Mouse (Mus musculus) forebrain, embryonic 10.5 days (tissue): ENCODE data around the gene Thumpd2. TPM values are rescaled to one million over a fixed set of nuclear protein-coding genes. Genes with fewer than 3 reads are reported as not detected.

ENCODE experiments used
- DNase-seq: peaks from one replicate; pipeline ENCODE4 v3.0.0-alpha.2; 2017; ENCODE audit warnings: low spot score; ENCODE audit errors: extremely low spot score
- H3K27ac ChIP-seq: fragments of 300-500 bp; sonication (generic); 2 replicates; pipeline ENCODE4 v1.5.1; 2016; ENCODE audit warnings: mild to moderate bottlenecking
- H3K27me3 ChIP-seq: fragments of 300-500 bp; sonication (generic); 2 replicates; pipeline ENCODE4 v1.6.1; 2016; ENCODE audit warnings: mild to moderate bottlenecking; ENCODE audit not compliant: poor library complexity, severe bottlenecking
- H3K36me3 ChIP-seq: fragments of 300-500 bp; sonication (generic); replicated peaks from 2 replicates; pipeline ENCODE4 v1.6.1; 2016; ENCODE audit warnings: mild to moderate bottlenecking, moderate library complexity
- H3K4me1 ChIP-seq: fragments of 300-500 bp; sonication (generic); 2 replicates; pipeline ENCODE4 v1.6.1; 2016
- H3K4me3 ChIP-seq: fragments of 300-500 bp; sonication (generic); 2 replicates; pipeline ENCODE4 v1.5.1; 2016; ENCODE audit warnings: mild to moderate bottlenecking, moderate library complexity
- H3K9me3 ChIP-seq: fragments of 300-500 bp; sonication (generic); 2 replicates; pipeline ENCODE4 v1.6.1; 2016; ENCODE audit warnings: mild to moderate bottlenecking, moderate library complexity
- WGBS: fragments of 180-500 bp; shearing (Covaris S2); methylation state at CpG from one replicate; pipeline ENCODE4 v1.1.7; 2016; 5-methylcytosine and 5-hydroxymethylcytosine counted together
- polyA plus RNA-seq: library from polyadenylated mRNA; unstranded; fragments of >200 nt; fragmentation: Nextera tagmentation; extraction: Ambion mirVana; gene quantifications from 2 replicates; pipeline ENCODE4 v1.2.1, GENCODE M21; 2016

The Thumpd2 gene
- polyA plus RNA-seq, 1 experiment from 2014 or later = 15.9 TPM

DNA sequence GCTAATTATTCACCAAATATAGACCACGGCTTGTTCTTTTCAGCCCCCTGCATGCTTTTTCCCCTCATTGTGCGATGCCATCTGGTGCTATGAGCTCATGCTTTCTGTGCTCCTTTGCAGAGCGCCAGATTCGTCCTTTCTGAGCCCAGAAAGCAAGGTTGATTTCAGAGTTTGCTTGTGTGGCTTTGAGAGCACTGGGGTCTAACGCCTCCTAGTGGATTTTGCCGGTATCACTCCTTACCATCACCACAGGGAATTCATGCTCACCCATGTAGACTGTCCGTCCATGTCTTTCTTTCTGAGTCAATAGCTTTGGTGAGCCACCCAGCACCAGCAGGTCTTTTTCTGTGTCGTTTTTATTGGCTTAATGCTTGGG lies 82.5 kb downstream of the Thumpd2 start:
- Histone ChIP-seq H3K9me3 (no peaks in the 10 kb centered on the region), H3K27ac (peak overlapping the region; percentile 57), H3K4me3 (no peak overlapping the region), H3K27me3 (no peaks in the 10 kb centered on the region), H3K36me3 (no peaks in the 10 kb centered on the region), H3K4me1 (peaks cover 18% of the 10 kb centered on the region)
- DNase-seq = peak; percentile 65
- WGBS = 18% methylated on average over 8 of the region's 8 CpGs

GRCm38 (mm10) chr17:80981721-80982411 lies 83.0 kb downstream of the Thumpd2 start:
- Histone ChIP-seq H3K9me3 (no peaks in the 10 kb centered on the region), H3K36me3 (no peaks in the 10 kb centered on the region), H3K4me3 (no peak overlapping the region), H3K27me3 (no peaks in the 10 kb centered on the region), H3K27ac (peak overlapping the region; percentile 57), H3K4me1 (peaks cover 18% of the 10 kb centered on the region)
- 66% methylated on average over 12 of the region's 12 CpGs for WGBS
- no peak for DNase-seq

GRCm38 (mm10) chr17:80980096-80980495 lies 84.8 kb downstream of the Thumpd2 start:
- WGBS = 69% methylated on average over 10 of the region's 10 CpGs
- Histone ChIP-seq H3K27ac (no peak overlapping the region), H3K9me3 (no peaks in the 10 kb centered on the region; the same call in 1 of the 2 replicates), H3K36me3 (no peaks in the 10 kb centered on the region), H3K4me3 (no peak overlapping the region), H3K27me3 (no peaks in the 10 kb centered on the region), H3K4me1 (peaks cover 18% of the 10 kb centered on the region)
- DNase-seq = no peak

DNA sequence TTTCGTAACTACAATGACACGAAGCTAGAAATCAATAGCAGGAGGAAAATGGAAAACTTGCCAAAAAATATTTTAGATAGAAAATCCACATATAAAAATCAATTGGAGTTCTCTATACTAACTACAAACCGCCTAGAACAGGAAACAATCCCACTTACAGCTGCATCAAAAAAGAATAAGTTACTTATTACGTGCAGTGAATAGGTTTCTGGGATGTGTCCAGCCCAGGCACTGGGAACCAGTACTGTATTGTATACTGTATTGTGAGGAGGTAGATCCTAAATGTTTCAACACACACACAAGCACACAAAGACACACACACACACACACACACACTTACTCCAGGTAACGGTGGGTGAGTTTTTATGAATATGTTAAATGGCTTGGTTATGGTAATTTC lies 87.6 kb downstream of the Thumpd2 start:
- peaks cover 9% of the 10 kb centered on the region for H3K4me1 ChIP-seq
- no peaks in the 10 kb centered on the region for H3K27me3 ChIP-seq
- no peak overlapping the region for H3K4me3 ChIP-seq
- H3K9me3 ChIP-seq = no peaks in the 10 kb centered on the region; the same call in 1 of the 2 replicates
- WGBS = 94% methylated on average over 5 of the region's 5 CpGs
- H3K36me3 ChIP-seq = no peaks in the 10 kb centered on the region
- no peak overlapping the region for H3K27ac ChIP-seq
- no peak for DNase-seq

Other genes starting within 250 kb of the Thumpd2 start
- gene Tmem178, start 120.5 kb downstream of the Thumpd2 start, polyA plus RNA-seq = 3.0 and 4.8 TPM in 2 replicates